Mouse (Mus musculus): ENCODE data around the gene Rbm12. TPM values are rescaled to one million over a fixed set of nuclear protein-coding genes. Genes with fewer than 3 reads are reported as not detected.
"Not testable (repeated sequence)": the region's sequence is repeated elsewhere in the genome, so short reads cannot be mapped to it uniquely, and the experiment has no call there.

The Rbm12 gene
- polyA plus RNA-seq, 1 experiment from 2014 or later, result 18.4 TPM

DNA sequence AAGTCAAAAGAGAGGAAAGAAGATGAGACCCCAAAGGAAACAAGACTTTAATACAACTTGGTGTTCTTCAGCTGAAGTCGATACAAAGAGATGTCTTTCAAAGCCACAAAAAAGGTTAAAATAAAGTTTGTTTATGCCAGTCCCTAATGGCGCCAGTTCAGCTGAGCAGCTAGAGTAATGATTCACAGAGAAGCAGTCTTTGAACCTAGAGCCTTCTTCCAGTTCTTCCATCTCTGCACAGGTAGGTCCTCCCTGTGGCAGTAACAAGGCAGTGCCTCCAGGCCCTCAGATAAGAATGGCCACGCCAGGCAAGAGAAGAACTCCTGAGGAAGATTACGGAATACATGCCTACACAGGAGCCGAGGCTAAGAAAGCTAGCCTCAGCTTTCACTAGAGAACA lies 12.0 kb upstream of the Rbm12 start:
- 87% methylated on average over 5 of the region's 5 CpGs for WGBS
- no peak overlapping the region for H3K27ac ChIP-seq
- no peak overlapping the region for H3K4me3 ChIP-seq (replicated peaks)
- H3K4me1 ChIP-seq, result no peaks in the 10 kb centered on the region
- H3K9ac ChIP-seq, result no peak overlapping the region
- ATAC-seq (ENCODE audit: insufficient read depth, low FRiP score, low read depth), result no peak
- H3K9me3 ChIP-seq, result no peaks in the 10 kb centered on the region
- H3K4me2 ChIP-seq, result no peak overlapping the region
- H3K27me3 ChIP-seq (replicated peaks), result no peaks in the 10 kb centered on the region
- 0 out of 2 replicates have a peak, but pooled peaks cover 8% of the 10 kb centered on the region for H3K36me3 ChIP-seq

DNA sequence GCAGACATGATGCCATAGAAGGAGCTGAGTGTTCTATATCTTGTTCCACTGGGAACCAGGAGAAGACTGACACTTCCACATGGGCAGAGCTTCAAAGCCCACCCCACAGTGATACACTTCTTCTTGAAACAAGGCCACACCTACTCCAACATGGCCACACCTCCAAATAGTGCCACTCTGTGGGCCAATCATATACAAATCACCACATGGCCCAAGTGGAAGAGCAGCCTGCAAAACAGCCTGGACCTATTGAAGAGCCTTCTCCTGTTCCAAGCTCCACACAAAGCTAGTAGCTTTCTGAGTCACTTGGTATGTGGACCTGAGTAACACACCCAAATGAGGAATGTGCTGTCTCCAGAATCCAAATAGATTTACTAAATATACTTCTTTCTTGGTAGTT lies 7.8 kb upstream of the Rbm12 start:
- Histone ChIP-seq H3K4me1 (no peaks in the 10 kb centered on the region), H3K27ac (no peak overlapping the region), H3K4me3 (replicated peaks) (no peak overlapping the region), H3K9ac (no peak overlapping the region), H3K4me2 (no peak overlapping the region), H3K9me3 (no peaks in the 10 kb centered on the region), H3K27me3 (replicated peaks) (no peaks in the 10 kb centered on the region), H3K36me3 (no peaks in the 10 kb centered on the region)
- no peak for ATAC-seq (ENCODE audit: insufficient read depth, low FRiP score, low read depth)

- peak overlapping the region; percentile 72 for H3K4me2 ChIP-seq
- H3K4me3 ChIP-seq (replicated peaks), result peak overlapping the region; percentile 95
- H3K9me3 ChIP-seq; H3K4me1 ChIP-seq; H3K36me3 ChIP-seq; H3K9ac ChIP-seq; ATAC-seq (ENCODE audit: insufficient read depth, low FRiP score, low read depth); H3K27me3 ChIP-seq (replicated peaks): not testable (repeated sequence)
- peak overlapping the region; percentile 92 for H3K27ac ChIP-seq
- WGBS, result 19% methylated on average over 5 of the region's 5 CpGs
These were observed 274 bp upstream of the Rbm12 start for GRCm38 (mm10) chr2:156112080-156112423.

GRCm38 (mm10) chr2:156110627-156111357 lies 986 bp downstream of the Rbm12 start:
- H3K9ac ChIP-seq, result peak overlapping the region; percentile 96
- WGBS, result under 1% methylated on average over 16 of the region's 16 CpGs
- peak overlapping the region; percentile 95 for H3K4me3 ChIP-seq (replicated peaks)
- H3K27ac ChIP-seq, result peak overlapping the region; percentile 92
- peak overlapping the region; percentile 72 for H3K4me2 ChIP-seq
- peak; percentile 58; the same call in 1 of the 2 replicates for ATAC-seq (ENCODE audit: insufficient read depth, low FRiP score, low read depth)
- no peaks in the 10 kb centered on the region for H3K9me3 ChIP-seq
- no peaks in the 10 kb centered on the region; the same call in 1 of the 2 replicates for H3K36me3 ChIP-seq
- H3K27me3 ChIP-seq (replicated peaks), result no peaks in the 10 kb centered on the region
- peaks cover 10% of the 10 kb centered on the region; the same call in 1 of the 2 replicates for H3K4me1 ChIP-seq

DNA sequence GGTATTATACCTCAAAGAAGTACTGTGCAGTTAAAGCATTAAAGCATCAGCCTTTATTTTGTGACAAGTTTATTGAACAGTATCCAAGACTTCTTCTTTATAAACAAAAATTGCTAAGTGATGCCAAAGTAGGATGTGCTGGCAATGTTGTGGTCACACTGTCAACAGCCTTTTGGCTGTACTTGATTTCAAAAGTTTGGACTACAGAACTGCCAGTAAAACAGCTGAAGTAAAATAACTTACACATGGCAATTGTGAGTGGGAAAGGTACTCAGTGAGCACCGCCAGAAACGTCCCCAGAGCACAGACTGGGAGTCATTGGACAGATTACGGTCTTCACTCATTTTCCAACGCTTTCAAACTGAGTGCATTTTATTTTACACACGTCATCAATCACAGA lies 19.9 kb downstream of the Rbm12 start:
- no peaks in the 10 kb centered on the region for H3K9me3 ChIP-seq
- H3K27me3 ChIP-seq (replicated peaks), result no peaks in the 10 kb centered on the region
- no peak for ATAC-seq (ENCODE audit: insufficient read depth, low FRiP score, low read depth)
- H3K4me3 ChIP-seq (replicated peaks), result no peak overlapping the region
- no peak overlapping the region for H3K9ac ChIP-seq
- WGBS, result 69% methylated on average over 5 of the region's 5 CpGs
- H3K4me1 ChIP-seq, result no peaks in the 10 kb centered on the region
- H3K27ac ChIP-seq, result no peak overlapping the region
- no peak overlapping the region for H3K4me2 ChIP-seq
- H3K36me3 ChIP-seq, result peaks cover 9% of the 10 kb centered on the region; the same call in 1 of the 2 replicates

DNA sequence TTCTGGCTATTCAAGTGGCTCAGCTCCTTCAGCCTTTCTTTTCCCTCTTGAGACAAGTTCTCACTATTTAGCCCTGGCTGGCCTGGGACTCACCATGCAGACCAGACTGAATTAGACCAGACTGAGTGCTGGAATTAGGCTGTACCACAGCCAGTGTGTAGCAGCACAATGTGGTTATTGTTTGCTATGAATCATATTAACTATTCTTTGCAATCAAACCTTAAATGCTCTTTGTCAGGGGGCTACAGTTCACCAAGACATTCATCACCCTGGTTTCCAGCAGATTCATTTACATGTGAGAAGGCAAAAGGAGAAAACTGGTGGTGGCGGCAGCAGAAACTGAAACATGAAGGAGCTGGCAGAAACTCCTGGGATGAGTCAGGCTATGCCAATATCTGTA lies 22.0 kb downstream of the Rbm12 start:
- no peak for ATAC-seq (ENCODE audit: insufficient read depth, low FRiP score, low read depth)
- no peak overlapping the region for H3K4me2 ChIP-seq
- H3K36me3 ChIP-seq, result no peaks in the 10 kb centered on the region
- WGBS, result 86% methylated on average over 1 of the region's 1 CpGs
- no peak overlapping the region for H3K9ac ChIP-seq
- H3K4me3 ChIP-seq (replicated peaks), result no peak overlapping the region
- H3K27me3 ChIP-seq (replicated peaks), result no peaks in the 10 kb centered on the region
- no peaks in the 10 kb centered on the region for H3K4me1 ChIP-seq
- H3K9me3 ChIP-seq, result no peaks in the 10 kb centered on the region
- no peak overlapping the region for H3K27ac ChIP-seq

- WGBS, result 79% methylated on average over 7 of the region's 7 CpGs
- Histone ChIP-seq H3K27me3 (replicated peaks) (no peaks in the 10 kb centered on the region), H3K4me3 (replicated peaks) (no peak overlapping the region), H3K4me1 (no peaks in the 10 kb centered on the region), H3K36me3 (no peaks in the 10 kb centered on the region), H3K9me3 (no peaks in the 10 kb centered on the region), H3K9ac (no peak overlapping the region), H3K4me2 (no peak overlapping the region), H3K27ac (no peak overlapping the region)
- ATAC-seq (ENCODE audit: insufficient read depth, low FRiP score, low read depth), result no peak
These were observed 24.2 kb downstream of the Rbm12 start for GRCm38 (mm10) chr2:156087391-156088110.

GRCm38 (mm10) chr2:156084541-156084940 lies 27.2 kb downstream of the Rbm12 start:
- no peak overlapping the region for H3K4me2 ChIP-seq
- no peak overlapping the region for H3K27ac ChIP-seq
- H3K36me3 ChIP-seq, result no peaks in the 10 kb centered on the region
- H3K9ac ChIP-seq, result no peak overlapping the region
- ATAC-seq (ENCODE audit: insufficient read depth, low FRiP score, low read depth), result no peak
- no peaks in the 10 kb centered on the region for H3K4me1 ChIP-seq
- 81% methylated on average over 3 of the region's 3 CpGs for WGBS
- H3K4me3 ChIP-seq (replicated peaks), result no peak overlapping the region
- H3K9me3 ChIP-seq, result no peaks in the 10 kb centered on the region
- no peaks in the 10 kb centered on the region for H3K27me3 ChIP-seq (replicated peaks)

DNA sequence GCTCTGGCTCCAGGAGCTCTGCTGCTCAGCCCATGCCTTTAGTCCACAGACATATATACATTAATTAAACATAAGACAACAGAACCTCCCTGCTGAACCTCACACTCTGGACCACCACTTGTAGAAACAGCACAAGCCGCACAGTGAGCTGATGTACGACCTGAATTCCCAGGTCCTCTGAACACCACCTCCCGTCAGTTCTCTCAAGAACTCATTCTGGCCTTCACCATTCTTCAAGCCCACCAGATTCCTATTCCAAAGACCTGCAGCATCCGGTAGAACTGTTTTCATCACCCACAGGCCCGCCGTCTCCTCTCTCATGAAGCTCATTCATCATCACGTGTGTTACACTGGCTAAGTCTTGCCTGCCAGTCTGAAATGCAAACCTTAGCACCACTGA lies 31.4 kb downstream of the Rbm12 start:
- no peak overlapping the region for H3K27ac ChIP-seq
- no peak overlapping the region for H3K4me2 ChIP-seq
- no peak for ATAC-seq (ENCODE audit: insufficient read depth, low FRiP score, low read depth)
- H3K27me3 ChIP-seq (replicated peaks), result no peaks in the 10 kb centered on the region
- no peaks in the 10 kb centered on the region for H3K4me1 ChIP-seq
- no peak overlapping the region for H3K4me3 ChIP-seq (replicated peaks)
- no peak overlapping the region for H3K9ac ChIP-seq
- H3K36me3 ChIP-seq, result peaks cover 36% of the 10 kb centered on the region
- no peaks in the 10 kb centered on the region for H3K9me3 ChIP-seq
- 64% methylated on average over 7 of the region's 7 CpGs for WGBS

- Histone ChIP-seq H3K27ac (no peak overlapping the region), H3K9me3 (no peaks in the 10 kb centered on the region), H3K4me2 (no peak overlapping the region), H3K36me3 (peaks cover 43% of the 10 kb centered on the region), H3K4me1 (no peaks in the 10 kb centered on the region), H3K9ac (no peak overlapping the region), H3K4me3 (replicated peaks) (no peak overlapping the region), H3K27me3 (replicated peaks) (no peaks in the 10 kb centered on the region)
- no peak for ATAC-seq (ENCODE audit: insufficient read depth, low FRiP score, low read depth)
- 42% methylated on average over 4 of the region's 4 CpGs for WGBS
These were observed 32.1 kb downstream of the Rbm12 start for GRCm38 (mm10) chr2:156079674-156080073.

DNA sequence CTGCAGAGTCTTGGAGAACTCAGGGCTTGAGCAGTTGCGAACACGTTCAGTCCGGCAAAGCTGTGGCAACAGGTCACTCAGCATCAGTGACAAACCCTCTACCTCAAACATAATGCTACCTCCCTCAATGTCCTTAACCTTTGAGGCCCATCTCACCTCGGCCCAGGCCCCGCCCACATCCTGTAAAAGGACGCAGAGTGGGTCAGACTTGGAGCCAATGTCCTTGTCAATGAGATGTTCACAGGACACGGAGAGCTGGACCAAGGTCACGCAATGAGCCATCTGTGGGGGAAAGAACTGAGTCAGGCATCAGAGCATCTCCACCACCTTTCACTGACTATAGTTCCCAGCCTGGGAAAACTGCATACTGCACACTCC lies 32.6 kb downstream of the Rbm12 start:
- Histone ChIP-seq H3K27me3 (replicated peaks) (no peaks in the 10 kb centered on the region), H3K4me2 (no peak overlapping the region), H3K9ac (no peak overlapping the region), H3K4me1 (no peaks in the 10 kb centered on the region), H3K4me3 (replicated peaks) (no peak overlapping the region), H3K36me3 (peaks cover 47% of the 10 kb centered on the region), H3K9me3 (no peaks in the 10 kb centered on the region), H3K27ac (no peak overlapping the region)
- WGBS, result 80% methylated on average over 8 of the region's 8 CpGs
- ATAC-seq (ENCODE audit: insufficient read depth, low FRiP score, low read depth), result no peak

DNA sequence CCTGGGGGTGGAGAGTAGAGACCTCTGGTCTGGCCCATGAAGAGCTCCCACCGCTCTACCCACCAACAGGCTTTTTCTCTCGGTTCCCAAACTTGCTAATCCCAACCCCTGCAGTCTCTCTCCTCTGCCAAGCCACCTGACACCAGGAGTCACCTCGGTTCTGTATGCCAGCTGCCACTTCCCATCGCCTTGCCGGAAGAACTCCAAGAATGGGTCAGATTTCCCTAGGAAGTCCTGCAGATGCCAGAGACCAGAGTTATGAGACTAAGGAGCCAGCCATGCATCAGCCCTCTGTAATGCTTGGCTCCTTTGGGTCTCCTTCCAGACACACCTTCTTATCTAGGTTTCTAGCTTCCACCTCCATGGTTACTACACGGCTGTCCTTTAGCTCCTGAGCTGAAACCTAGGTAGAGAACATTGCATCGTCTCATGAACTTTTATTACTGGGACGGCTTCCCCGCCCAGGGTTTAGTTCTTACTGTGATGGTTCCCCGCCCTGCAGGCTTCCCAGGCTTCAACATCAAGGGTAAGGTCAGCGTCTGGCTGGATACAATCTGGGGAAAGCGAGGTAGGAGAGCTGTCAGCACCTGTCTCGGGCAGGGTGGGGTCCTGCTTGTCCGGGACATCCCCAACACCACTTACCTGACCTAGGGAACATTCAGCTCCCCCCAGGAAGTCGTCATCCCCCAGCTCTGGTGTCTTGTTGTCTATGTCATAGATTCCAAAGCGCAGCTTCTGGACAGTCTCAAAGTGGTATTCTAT lies 33.2 kb downstream of the Rbm12 start:
- no peaks in the 10 kb centered on the region for H3K9me3 ChIP-seq
- H3K4me3 ChIP-seq (replicated peaks), result no peak overlapping the region
- no peak overlapping the region for H3K27ac ChIP-seq
- peaks cover 52% of the 10 kb centered on the region for H3K36me3 ChIP-seq
- no peaks in the 10 kb centered on the region for H3K4me1 ChIP-seq
- 87% methylated on average over 16 of the region's 16 CpGs for WGBS
- H3K9ac ChIP-seq, result no peak overlapping the region
- no peak overlapping the region for H3K4me2 ChIP-seq
- no peaks in the 10 kb centered on the region for H3K27me3 ChIP-seq (replicated peaks)
- ATAC-seq (ENCODE audit: insufficient read depth, low FRiP score, low read depth), result no peak

Measured in stomach, embryonic 15.5 days (tissue).